Mouse (Mus musculus) ES-E14 (cell line): Measurements from ENCODE around the gene Tmcc1. TPM values are rescaled to one million over a fixed set of nuclear protein-coding genes. Genes with fewer than 3 reads are reported as not detected.

Source experiments
- DNase-seq: peaks from one replicate; pipeline ENCODE4 v3.0.0-alpha.2; 2013; ENCODE audit warnings: low read depth, low spot score
- H3K27ac ChIP-seq: 2 replicates; pipeline ENCODE4 v1.5.1; 2012; ENCODE audit warnings: low read depth, mild to moderate bottlenecking, low read length, moderate library complexity, mixed read lengths; ENCODE audit not compliant: poor library complexity, insufficient read depth, severe bottlenecking
- H3K36me3 ChIP-seq: 2 replicates; pipeline ENCODE4 v1.6.1; 2012; ENCODE audit warnings: mild to moderate bottlenecking, low read length, moderate library complexity, mixed read lengths; ENCODE audit not compliant: control insufficient read depth, poor library complexity, insufficient read depth, severe bottlenecking
- H3K4me1 ChIP-seq, 2 experiments: fragments of 150-350 bp in 1 of 2; sonication (generic) in 1 of 2; 2 replicates each; pipeline ENCODE4 v1.6.1; 2012; ENCODE audit warnings: low read length in 2 of 2, mild to moderate bottlenecking in 1 of 2, mixed read lengths in 1 of 2; ENCODE audit not compliant: control insufficient read depth in 2 of 2, insufficient read depth in 2 of 2, poor library complexity in 1 of 2
- H3K4me3 ChIP-seq, 2 experiments: fragments of 150-350 bp in 1 of 2; sonication (generic) in 1 of 2; 2 replicates each; pipeline ENCODE4 v1.5.1; 2012; ENCODE audit warnings: low read length in 2 of 2, low read depth in 1 of 2, mild to moderate bottlenecking in 1 of 2, mixed read lengths in 1 of 2; ENCODE audit not compliant: insufficient read depth in 1 of 2, poor library complexity in 1 of 2, severe bottlenecking in 1 of 2
- H3K9ac ChIP-seq: 2 replicates; pipeline ENCODE4 v1.6.1; 2012; ENCODE audit warnings: low read depth, mild to moderate bottlenecking, low read length, mixed read lengths; ENCODE audit not compliant: poor library complexity, insufficient read depth, severe bottlenecking
- H3K9me3 ChIP-seq: fragments of 150-350 bp; sonication (generic); 2 replicates; pipeline ENCODE4 v1.6.1; 2012; ENCODE audit warnings: low read depth, mild to moderate bottlenecking, low read length; ENCODE audit not compliant: control insufficient read depth, insufficient read depth
- CHD2 ChIP-seq: IDR thresholded peaks from 2 replicates; pipeline ENCODE4 v1.6.1; 2014; ENCODE audit warnings: mild to moderate bottlenecking, low read depth, low read length, inconsistent platforms
- HCFC1 ChIP-seq: IDR thresholded peaks from 2 replicates; pipeline ENCODE4 v1.6.1; 2012; ENCODE audit warnings: low read length, inconsistent platforms, borderline replicate concordance; ENCODE audit not compliant: insufficient read depth
- MAFK ChIP-seq: IDR thresholded peaks from 2 replicates; pipeline ENCODE4 v1.6.1; 2014; ENCODE audit warnings: mild to moderate bottlenecking, low read depth, low read length, inconsistent platforms; ENCODE audit not compliant: insufficient read depth
- ZC3H11A ChIP-seq: IDR thresholded peaks from 2 replicates; pipeline ENCODE4 v1.6.1; 2012; ENCODE audit warnings: low read depth, mild to moderate bottlenecking, inconsistent platforms, low read length, borderline replicate concordance
- ZNF384 ChIP-seq: IDR thresholded peaks from 2 replicates; pipeline ENCODE4 v1.6.1; 2012; ENCODE audit warnings: low read depth, low read length, inconsistent platforms
- in situ Hi-C, 2 experiments: fragments of 600-800 bp; cut with MboI; formaldehyde crosslinking; loops; one replicate each; pipeline ENCODE4 v1.15.1; 2025; ENCODE audit warnings: low sequenced_read_pairs in 2 of 2, inconsistent platforms in 1 of 2; ENCODE audit not compliant: unreplicated experiment in 2 of 2
- total RNA-seq: library from RNA; depleted of rRNA; stranded (reverse); fragments of 300-350 nt; gene quantifications from 2 replicates; pipeline ENCODE4 v1.2.3, GENCODE M21; 2012

The Tmcc1 gene
- total RNA-seq, 1 experiment: 29.3 TPM

DNA sequence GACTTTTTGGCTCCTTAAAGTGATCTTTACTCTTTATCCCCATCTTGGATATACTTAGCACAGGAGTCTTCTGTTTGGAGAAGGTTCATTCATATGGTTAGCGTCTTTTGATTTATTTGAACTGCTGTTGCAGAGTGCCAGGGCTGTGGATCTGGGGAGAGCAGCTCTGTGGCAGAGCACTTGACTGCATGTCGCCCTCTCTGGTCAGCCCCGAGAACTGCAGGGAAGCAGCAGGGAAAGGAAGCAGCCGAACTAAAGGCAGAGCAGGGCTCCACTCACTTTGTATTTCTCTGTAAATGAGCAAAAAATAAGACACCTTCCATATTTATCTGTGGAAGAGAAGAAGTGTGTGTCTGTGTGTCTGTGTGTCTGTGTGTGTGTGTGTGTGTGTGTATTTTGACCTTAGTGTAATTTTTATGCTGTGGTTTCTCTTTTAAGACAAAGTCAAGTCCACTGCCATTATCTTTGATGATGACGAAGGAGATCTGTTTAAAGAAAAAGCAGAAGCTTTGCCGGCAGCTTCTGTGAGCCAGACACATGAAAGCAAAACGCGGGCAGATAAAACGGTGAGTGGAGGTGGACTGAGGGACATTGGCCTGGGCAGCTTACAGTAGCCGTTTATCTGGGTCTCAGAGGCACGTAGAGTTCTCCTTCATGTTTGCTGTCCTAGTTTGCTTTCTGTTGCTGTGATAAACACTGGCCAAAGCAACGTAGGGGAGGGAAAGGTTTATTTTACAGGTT lies 35.7 kb upstream of the Tmcc1 start:
- Histone ChIP-seq H3K36me3 (peaks cover 42% of the 10 kb centered on the region), H3K27ac (no peak overlapping the region)
- TF ChIP-seq ZNF384: no peak
- no peak for TF ChIP-seq MAFK
- TF ChIP-seq CHD2: no peak
- no peak for TF ChIP-seq ZC3H11A
- no peak for TF ChIP-seq HCFC1

DNA sequence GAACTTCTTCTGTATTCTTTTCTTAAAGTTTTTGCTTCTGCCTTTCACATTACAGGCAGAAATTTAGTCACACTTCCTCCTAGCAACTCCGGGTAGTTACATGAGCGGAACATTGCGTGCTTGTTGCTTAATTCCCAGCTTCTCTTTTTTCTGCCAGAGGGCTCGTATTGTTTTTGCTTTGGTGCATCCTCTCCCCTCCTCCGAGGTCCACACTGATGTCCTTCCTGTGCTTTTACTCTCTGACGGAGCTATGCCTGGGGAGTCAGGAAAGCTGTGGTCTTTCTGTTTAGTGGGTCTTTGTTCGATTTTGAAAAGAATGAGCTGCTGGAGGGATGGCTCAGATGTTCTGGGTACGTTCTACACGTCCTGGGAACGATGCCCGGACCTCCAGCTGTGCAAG lies 34.5 kb upstream of the Tmcc1 start:
- no peak for DNase-seq
- Histone ChIP-seq H3K4me1 (no peaks in the 10 kb centered on the region), H3K36me3 (peaks cover 40% of the 10 kb centered on the region), H3K9ac (no peak overlapping the region), H3K4me3 (no peak overlapping the region), H3K27ac (no peak overlapping the region), H3K9me3 (peaks cover 2% of the 10 kb centered on the region; the same call in 1 of the 2 replicates)
- in situ Hi-C loops: no loop called here
- TF ChIP-seq MAFK: no peak
- no peak for TF ChIP-seq HCFC1
- no peak for TF ChIP-seq CHD2
- TF ChIP-seq ZC3H11A: no peak
- TF ChIP-seq ZNF384: no peak

More for the DNA sequence above, 35.7 kb upstream of the Tmcc1 start:
- Histone ChIP-seq H3K9me3 (peaks cover 2% of the 10 kb centered on the region; the same call in 1 of the 2 replicates), H3K4me3 (no peak overlapping the region), H3K9ac (no peak overlapping the region), H3K4me1 (no peaks in the 10 kb centered on the region)
- in situ Hi-C loops: no loop called here
- DNase-seq: peak; percentile 47

GRCm38 (mm10) chr6:116207729-116208534 lies 14.6 kb upstream of the Tmcc1 start, which contains the start of gene Washc2:
TSS of gene Washc2 (plus strand) at chr6:116208038.
- H3K9ac ChIP-seq: peak within 1 kb of the TSS; percentile 90
- TF ChIP-seq ZC3H11A: no peak
- TF ChIP-seq ZNF384: no peak
- TF ChIP-seq HCFC1: 0 out of 2 replicates have a peak, but pooled peaks have one; percentile 74
- no peak for TF ChIP-seq CHD2
- peak; percentile 28; the same call in 1 of the 2 replicates for TF ChIP-seq MAFK
- H3K9me3 ChIP-seq: no peaks in the 10 kb centered on the region
- in situ Hi-C loops: no loop called here
- H3K27ac ChIP-seq: peak within 1 kb of the TSS; percentile 72
- peaks cover 0 to 2% of the 10 kb centered on the region in 2 experiments; a peak in 1 of 4 replicates for H3K4me1 ChIP-seq
- H3K36me3 ChIP-seq: peaks cover 2% of the 10 kb centered on the region
- H3K4me3 ChIP-seq: peak within 1 kb of the TSS; percentile 67 to 89
- peak; percentile 93 for DNase-seq

GRCm38 (mm10) chr6:116199682-116200081 lies 6.4 kb upstream of the Tmcc1 start:
- TF ChIP-seq MAFK: no peak
- no peak for TF ChIP-seq CHD2
- no peak for TF ChIP-seq ZC3H11A
- no peaks in the 10 kb centered on the region for H3K36me3 ChIP-seq
- H3K4me1 ChIP-seq: no peaks in the 10 kb centered on the region
- H3K27ac ChIP-seq: no peak overlapping the region
- H3K9ac ChIP-seq: no peak overlapping the region
- H3K4me3 ChIP-seq: no peak overlapping the region
- no peaks in the 10 kb centered on the region for H3K9me3 ChIP-seq
- in situ Hi-C loops: no loop called here
- DNase-seq: no peak
